Mouse (Mus musculus) hindbrain, embryonic 14.5 days (tissue): ENCODE data around the gene Frmd7. TPM values are rescaled to one million over a fixed set of nuclear protein-coding genes. Genes with fewer than 3 reads are reported as not detected.

Experiments used
- ATAC-seq: fragments of 200-750 bp; cut with Nextera tagmentation; 2 replicates; pipeline ENCODE4 v1.8.0; 2017; ENCODE audit warnings: moderate number of reproducible peaks, mild to moderate bottlenecking, moderate TSS enrichment, moderate library complexity; ENCODE audit not compliant: low FRiP score
- DNase-seq: peaks from one replicate; pipeline ENCODE4 v3.0.0-alpha.2; 2015; ENCODE audit warnings: low spot score
- H3K27ac ChIP-seq: fragments of 300-500 bp; sonication (generic); 2 replicates; pipeline ENCODE4 v1.5.1; 2014; ENCODE audit warnings: mild to moderate bottlenecking, moderate library complexity
- H3K27me3 ChIP-seq: fragments of 300-500 bp; sonication (generic); 2 replicates; pipeline ENCODE4 v1.6.1; 2014; ENCODE audit warnings: mild to moderate bottlenecking, low read length, mixed read lengths; ENCODE audit not compliant: control insufficient read depth, insufficient read depth
- H3K36me3 ChIP-seq: fragments of 300-500 bp; sonication (generic); replicated peaks from 2 replicates; pipeline ENCODE4 v1.6.1; 2014; ENCODE audit not compliant: control insufficient read depth, insufficient read depth
- H3K4me1 ChIP-seq: fragments of 300-500 bp; sonication (generic); replicated peaks from 2 replicates; pipeline ENCODE4 v1.6.1; 2014; ENCODE audit warnings: antibody characterized with exemption, low read length, mixed read lengths; ENCODE audit not compliant: control insufficient read depth, insufficient read depth
- H3K4me2 ChIP-seq: fragments of 300-500 bp; sonication (generic); replicated peaks from 2 replicates; pipeline ENCODE4 v1.6.1; 2014; ENCODE audit warnings: mild to moderate bottlenecking, moderate library complexity
- H3K4me3 ChIP-seq: fragments of 300-500 bp; sonication (generic); replicated peaks from 2 replicates; pipeline ENCODE4 v1.5.1; 2014; ENCODE audit warnings: mild to moderate bottlenecking, low read length
- H3K9ac ChIP-seq: fragments of 300-500 bp; sonication (generic); 2 replicates; pipeline ENCODE4 v1.6.1; 2014
- H3K9me3 ChIP-seq: fragments of 300-500 bp; sonication (generic); 2 replicates; pipeline ENCODE4 v1.6.1; 2016; ENCODE audit warnings: low read length; ENCODE audit not compliant: control insufficient read depth
- WGBS: fragments of 180-500 bp; shearing (Covaris S2); extraction: QIAGEN DNeasy Blood & Tissue Kit; methylation state at CpG from one replicate; pipeline ENCODE4 v1.1.7; 2014; 5-methylcytosine and 5-hydroxymethylcytosine counted together
- polyA plus RNA-seq: library from polyadenylated mRNA; unstranded; fragments of >200 nt; fragmentation: Nextera tagmentation; extraction: Ambion mirVana; gene quantifications from 2 replicates; pipeline ENCODE4 v1.2.1, GENCODE M21; 2014

Frmd7 gene
- 0.09 TPM in 1 of 2 replicates, not detected in the other for polyA plus RNA-seq

GRCm38 (mm10) chrX:50942610-50943009 lies at the start of gene Frmd7:
Gene Frmd7 (minus strand): TSS chrX:50942710.
- 71% methylated on average over 14 of the region's 14 CpGs for WGBS
- no peaks in the 10 kb centered on the region for H3K36me3 ChIP-seq
- DNase-seq (no peak), ATAC-seq (no peak)
- H3K9me3 ChIP-seq = no peaks in the 10 kb centered on the region
- H3K4me3 ChIP-seq = no peak within 1 kb of the TSS
- no peaks in the 10 kb centered on the region for H3K4me1 ChIP-seq
- H3K9ac ChIP-seq = no peak within 1 kb of the TSS
- H3K27me3 ChIP-seq = no peaks in the 10 kb centered on the region
- no peak within 1 kb of the TSS for H3K27ac ChIP-seq
- H3K4me2 ChIP-seq = no peak within 1 kb of the TSS

GRCm38 (mm10) chrX:50991324-50991723 lies 48.8 kb upstream of the Frmd7 start:
- H3K4me2 ChIP-seq = no peak overlapping the region
- no peaks in the 10 kb centered on the region for H3K9me3 ChIP-seq
- H3K27ac ChIP-seq = no peak overlapping the region
- H3K4me1 ChIP-seq = no peaks in the 10 kb centered on the region
- H3K9ac ChIP-seq = no peak overlapping the region
- ATAC-seq (no peak), DNase-seq (no peak)
- no peaks in the 10 kb centered on the region for H3K36me3 ChIP-seq
- WGBS = 85% methylated on average over 5 of the region's 5 CpGs
- H3K4me3 ChIP-seq = no peak overlapping the region
- no peaks in the 10 kb centered on the region for H3K27me3 ChIP-seq

GRCm38 (mm10) chrX:50989940-50990339 lies 47.4 kb upstream of the Frmd7 start:
- ATAC-seq = no peak
- no peak overlapping the region for H3K27ac ChIP-seq
- H3K4me3 ChIP-seq = no peak overlapping the region
- 93% methylated on average over 6 of the region's 6 CpGs for WGBS
- H3K4me1 ChIP-seq = no peaks in the 10 kb centered on the region
- H3K4me2 ChIP-seq = no peak overlapping the region
- no peak for DNase-seq
- H3K9ac ChIP-seq = no peak overlapping the region
- H3K9me3 ChIP-seq = no peaks in the 10 kb centered on the region
- no peaks in the 10 kb centered on the region for H3K36me3 ChIP-seq
- no peaks in the 10 kb centered on the region for H3K27me3 ChIP-seq

DNA sequence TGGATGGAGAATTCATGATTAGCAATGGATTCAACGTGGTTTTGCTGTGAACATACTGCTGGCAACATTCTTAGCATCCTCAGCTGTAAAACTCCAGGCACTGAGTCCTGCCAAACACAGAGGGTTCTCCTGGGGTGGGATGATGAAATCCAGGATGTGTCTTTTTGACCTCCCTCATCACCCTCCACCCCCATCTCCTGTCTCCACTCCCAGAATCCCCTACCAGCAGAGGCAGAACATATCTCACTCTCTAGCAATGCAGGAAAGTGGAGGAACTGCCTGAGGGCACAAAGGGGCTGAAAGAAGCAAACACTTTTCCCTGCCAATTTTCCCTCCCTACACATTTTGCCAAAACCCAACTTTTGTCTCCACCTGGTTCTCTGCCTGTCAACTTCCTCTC lies 46.1 kb upstream of the Frmd7 start:
- Histone ChIP-seq H3K4me3 (no peak overlapping the region), H3K9me3 (no peaks in the 10 kb centered on the region), H3K36me3 (no peaks in the 10 kb centered on the region), H3K9ac (no peak overlapping the region), H3K27me3 (no peaks in the 10 kb centered on the region), H3K4me1 (no peaks in the 10 kb centered on the region), H3K4me2 (no peak overlapping the region), H3K27ac (no peak overlapping the region)
- DNase-seq (no peak), ATAC-seq (no peak)
- 55% methylated on average over 1 of the region's 1 CpGs for WGBS

GRCm38 (mm10) chrX:50978428-50978827 lies 35.9 kb upstream of the Frmd7 start:
- Histone ChIP-seq H3K4me3 (no peak overlapping the region), H3K36me3 (no peaks in the 10 kb centered on the region), H3K27me3 (no peaks in the 10 kb centered on the region), H3K9me3 (no peaks in the 10 kb centered on the region), H3K4me2 (no peak overlapping the region), H3K9ac (no peak overlapping the region), H3K27ac (no peak overlapping the region), H3K4me1 (no peaks in the 10 kb centered on the region)
- WGBS = 74% methylated on average over 2 of the region's 2 CpGs
- DNase-seq (no peak), ATAC-seq (no peak)

GRCm38 (mm10) chrX:50972145-50972544 lies 29.6 kb upstream of the Frmd7 start:
- WGBS = 82% methylated on average over 4 of the region's 4 CpGs
- no peak overlapping the region for H3K9ac ChIP-seq
- H3K4me3 ChIP-seq = no peak overlapping the region
- no peak overlapping the region for H3K4me2 ChIP-seq
- no peak for ATAC-seq
- no peak for DNase-seq
- no peaks in the 10 kb centered on the region for H3K9me3 ChIP-seq
- H3K36me3 ChIP-seq = no peaks in the 10 kb centered on the region
- no peak overlapping the region for H3K27ac ChIP-seq
- no peaks in the 10 kb centered on the region for H3K27me3 ChIP-seq
- H3K4me1 ChIP-seq = no peaks in the 10 kb centered on the region

GRCm38 (mm10) chrX:50969907-50970306 lies 27.4 kb upstream of the Frmd7 start:
- Histone ChIP-seq H3K9me3 (no peaks in the 10 kb centered on the region), H3K9ac (no peak overlapping the region), H3K36me3 (no peaks in the 10 kb centered on the region), H3K4me2 (no peak overlapping the region), H3K4me3 (no peak overlapping the region), H3K27me3 (no peaks in the 10 kb centered on the region), H3K4me1 (no peaks in the 10 kb centered on the region), H3K27ac (no peak overlapping the region)
- 89% methylated on average over 5 of the region's 5 CpGs for WGBS
- ATAC-seq = no peak
- no peak for DNase-seq

- Histone ChIP-seq H3K4me2 (no peak overlapping the region), H3K9me3 (no peaks in the 10 kb centered on the region), H3K4me3 (no peak overlapping the region), H3K9ac (no peak overlapping the region), H3K27ac (no peak overlapping the region), H3K36me3 (no peaks in the 10 kb centered on the region), H3K27me3 (no peaks in the 10 kb centered on the region), H3K4me1 (no peaks in the 10 kb centered on the region)
- WGBS = 69% methylated on average over 10 of the region's 10 CpGs
- ATAC-seq (no peak), DNase-seq (no peak)
Measured at GRCm38 (mm10) chrX:50968157-50968932, 25.8 kb upstream of the Frmd7 start.

GRCm38 (mm10) chrX:50965157-50965556 lies 22.6 kb upstream of the Frmd7 start:
- Histone ChIP-seq H3K27ac (no peak overlapping the region), H3K9ac (no peak overlapping the region), H3K4me3 (no peak overlapping the region), H3K9me3 (no peaks in the 10 kb centered on the region), H3K4me1 (no peaks in the 10 kb centered on the region), H3K36me3 (no peaks in the 10 kb centered on the region), H3K27me3 (no peaks in the 10 kb centered on the region), H3K4me2 (no peak overlapping the region)
- DNase-seq (no peak), ATAC-seq (no peak)
- 73% methylated on average over 3 of the region's 3 CpGs for WGBS

GRCm38 (mm10) chrX:50962955-50963354 lies 20.4 kb upstream of the Frmd7 start:
- H3K9ac ChIP-seq = no peak overlapping the region
- no peak overlapping the region for H3K27ac ChIP-seq
- no peaks in the 10 kb centered on the region for H3K36me3 ChIP-seq
- no peaks in the 10 kb centered on the region for H3K4me1 ChIP-seq
- DNase-seq (no peak), ATAC-seq (no peak)
- no peak overlapping the region for H3K4me2 ChIP-seq
- H3K4me3 ChIP-seq = no peak overlapping the region
- H3K27me3 ChIP-seq = no peaks in the 10 kb centered on the region
- H3K9me3 ChIP-seq = no peaks in the 10 kb centered on the region
- WGBS = 86% methylated on average over 6 of the region's 6 CpGs
